In the genomic region with DNA sequence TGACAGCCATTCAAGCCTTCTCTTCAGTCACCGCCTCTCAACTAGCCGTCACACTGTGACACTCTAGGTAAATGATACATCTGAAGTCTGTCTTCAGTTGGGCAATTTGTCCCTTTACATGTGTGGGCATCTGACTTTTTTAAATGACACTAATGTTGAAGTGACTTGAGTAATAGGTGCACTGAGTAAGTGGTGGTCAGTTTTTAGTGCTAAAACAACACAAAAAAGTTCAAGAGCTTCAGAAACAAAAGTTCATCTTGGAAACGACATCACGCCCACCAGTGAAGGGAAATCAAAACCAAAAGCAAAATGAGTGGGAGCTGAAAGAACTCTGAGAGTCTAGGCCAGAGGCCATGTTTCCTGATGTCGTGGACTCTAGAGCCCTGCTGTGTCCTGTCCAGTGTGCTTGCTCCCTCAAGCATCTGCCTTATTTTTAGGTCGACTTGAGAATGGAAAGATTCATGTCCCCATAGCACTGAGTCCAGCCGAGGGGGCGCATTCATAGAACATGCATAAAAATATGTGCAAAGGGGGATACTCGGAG, we compare ENCODE assay signal across 23 mouse cellular contexts. TPM values are rescaled to one million over a fixed set of nuclear protein-coding genes. Genes with fewer than 3 reads are reported as not detected.
DNase-seq lines count a peak whose midpoint lies in the region; ATAC-seq and TF ChIP-seq lines count a peak whose summit lies in the region.
"Had no signal": no experiment of that assay in that cellular context is flagged by ENCODE, and none has a peak within 500 bp of the region (broad histone marks: within the 10 kb centered on the region; RNA-seq: fewer than 3 reads in every experiment).

No protein-coding gene starts in this region.

- H3K27ac ChIP-seq in kidney, adult 2 months (ENCODE audit: insufficient read depth, low read depth, low read length), result peak overlapping the region; percentile 58; the same call in 1 of the 2 replicates
- H3K27ac ChIP-seq in kidney, embryonic 14.5 days (ENCODE audit: low read depth, low read length), result no peak overlapping the region
- 0 out of 2 replicates have a peak overlapping the region, but pooled peaks have one; percentile 26 for H3K27ac ChIP-seq in lung, postnatal 0 days (ENCODE audit: low read length)
- H3K27ac ChIP-seq: embryonic facial prominence, embryonic 12.5 days; forebrain, embryonic 13.5 days; liver, embryonic 13.5 days; macrophage; midbrain, embryonic 10.5 days had no signal

- no peaks in the 10 kb centered on the region for H3K27me3 ChIP-seq in kidney, adult 2 months (replicated peaks; ENCODE audit: control insufficient read depth, insufficient read depth, low read length)
- H3K27me3 ChIP-seq in kidney, embryonic 14.5 days (ENCODE audit: control insufficient read depth, insufficient read depth, low read length), result no peaks in the 10 kb centered on the region
- no peaks in the 10 kb centered on the region for H3K27me3 ChIP-seq in lung, postnatal 0 days (replicated peaks; ENCODE audit: insufficient read depth, low read length)
- H3K27me3 ChIP-seq: embryonic facial prominence, embryonic 12.5 days; forebrain, embryonic 13.5 days; liver, embryonic 13.5 days had no signal

- no peak for TF ChIP-seq EP300 in lung, postnatal 0 days (IDR thresholded peaks at IDR 0.05)

- H3K4me3 ChIP-seq in kidney, adult 2 months (ENCODE audit: insufficient read depth, low read depth, low read length), result no peak overlapping the region
- H3K4me3 ChIP-seq in kidney, embryonic 14.5 days (ENCODE audit: low read length), result no peak overlapping the region
- no peak overlapping the region for H3K4me3 ChIP-seq in lung, postnatal 0 days (ENCODE audit: low read depth, low read length)
- H3K4me3 ChIP-seq: embryonic facial prominence, embryonic 12.5 days; erythroblast, embryonic 14.5 days; forebrain, embryonic 13.5 days; liver, embryonic 13.5 days; midbrain, embryonic 10.5 days had no signal

- H3K4me2 ChIP-seq in kidney, embryonic 14.5 days (replicated peaks; ENCODE audit: low read depth, low read length), result no peak overlapping the region
- no peak overlapping the region for H3K4me2 ChIP-seq in lung, postnatal 0 days (replicated peaks; ENCODE audit: low read depth, low read length)
- H3K4me2 ChIP-seq: embryonic facial prominence, embryonic 12.5 days; forebrain, embryonic 13.5 days; liver, embryonic 13.5 days; lung, embryonic 14.5 days had no signal

- H3K9me3 ChIP-seq in kidney, embryonic 14.5 days (ENCODE audit: control insufficient read depth, low read length), result no peaks in the 10 kb centered on the region
- H3K9me3 ChIP-seq in lung, postnatal 0 days (ENCODE audit: low read length), result no peaks in the 10 kb centered on the region
- H3K9me3 ChIP-seq: embryonic facial prominence, embryonic 12.5 days; forebrain, embryonic 13.5 days; liver, embryonic 13.5 days; midbrain, embryonic 10.5 days had no signal

- ATAC-seq in kidney, embryonic 14.5 days (ENCODE audit: low FRiP score, low TSS enrichment), result no peak
- no peak for ATAC-seq in lung, postnatal 0 days
- peak; percentile 53 for ATAC-seq in inflammation-experienced regulatory T-cells, adult 6 months
- ATAC-seq: forebrain, embryonic 13.5 days; hindbrain, embryonic 16.5 days had no signal

- no peak overlapping the region for H3K9ac ChIP-seq in kidney, embryonic 14.5 days (ENCODE audit: low read depth, low read length)
- H3K9ac ChIP-seq in lung, postnatal 0 days (replicated peaks; ENCODE audit: low read depth), result no peak overlapping the region
- H3K9ac ChIP-seq: embryonic facial prominence, embryonic 12.5 days; forebrain, embryonic 13.5 days; liver, embryonic 13.5 days; lung, embryonic 14.5 days had no signal

- TF ChIP-seq POLR2A in kidney, adult 2 months (IDR thresholded peaks at IDR 0.05; ENCODE audit: low read depth, low read length), result no peak

- DNase-seq in heart, adult 11 months, result peak; percentile 93
- no peak for DNase-seq in heart, postnatal 14 days
- peak; percentile 55 for DNase-seq in kidney, adult 2 months
- DNase-seq in lung, postnatal 0 days (ENCODE audit: low spot score), result no peak
- no peak for DNase-seq in lung, postnatal 10 days
- no peak for DNase-seq in embryo, embryonic 11 days
- DNase-seq: cerebellum, adult 9-11 months; gastrocnemius, postnatal 25 days; layer of hippocampus, adult 9-11 months; liver, embryonic 13.5 days; lung, embryonic 14.5 days; retina, postnatal 1 day; thymus, adult 2 months had no signal

- peaks cover 22% of the 10 kb centered on the region for H3K36me3 ChIP-seq in kidney, adult 2 months (ENCODE audit: control insufficient read depth, insufficient read depth, low read length)
- H3K36me3 ChIP-seq in kidney, embryonic 14.5 days (ENCODE audit: control insufficient read depth, insufficient read depth, low read length), result peaks cover 52% of the 10 kb centered on the region
- peaks cover 23% of the 10 kb centered on the region; the same call in 1 of the 2 replicates for H3K36me3 ChIP-seq in lung, postnatal 0 days (ENCODE audit: insufficient read depth, low read length)
- H3K36me3 ChIP-seq: liver, embryonic 13.5 days had no signal

- TF ChIP-seq CTCF in kidney, adult 2 months (conservative IDR thresholded peaks at IDR 0.05; ENCODE audit: insufficient read depth, insufficient read length, low read depth, low read length), result no peak
- no peak for TF ChIP-seq CTCF in lung, postnatal 0 days (IDR thresholded peaks at IDR 0.05)

- intact Hi-C loops in heart, postnatal 14 days (cut with DNase I), result loop anchor here (5.0 kb wide), 2 partner anchors 84 to 264 kb away; no protein-coding TSS in a partner anchor

- WGBS in kidney, adult 2 months, result 53% methylated on average over 9 of the region's 9 CpGs
- WGBS in kidney, embryonic 14.5 days, result 71% methylated on average over 9 of the region's 9 CpGs
- 79% methylated on average over 9 of the region's 9 CpGs for WGBS in lung, postnatal 0 days

- H3K4me1 ChIP-seq in kidney, adult 2 months (ENCODE audit: control insufficient read depth, insufficient read depth, low read length), result no peaks in the 10 kb centered on the region; the same call in none of the 2 replicates
- H3K4me1 ChIP-seq in kidney, embryonic 14.5 days (ENCODE audit: control insufficient read depth, insufficient read depth, low read length), result no peaks in the 10 kb centered on the region
- 0 out of 2 replicates have a peak, but pooled peaks cover 3% of the 10 kb centered on the region for H3K4me1 ChIP-seq in lung, postnatal 0 days (ENCODE audit: insufficient read depth, low read depth, low read length)
- H3K4me1 ChIP-seq: embryonic facial prominence, embryonic 12.5 days; forebrain, embryonic 13.5 days; liver, embryonic 13.5 days; midbrain, embryonic 10.5 days had no signal

RNA-seq across cellular contexts. Expression of a gene that starts 16.0 kb away (rescaled TPM):
- total RNA-seq in heart, postnatal 14 days (2021), result 10 to 100 TPM; 17.3 to 18.9 TPM
- polyA plus RNA-seq in kidney, adult 2 months (2012; rRNA removed), result 8.0 and 9.2 TPM in 2 replicates
- 36.5 and 38.8 TPM in 2 replicates for polyA plus RNA-seq in kidney, embryonic 14.5 days (2014; fragmentation: Nextera tagmentation; extraction: Ambion mirVana)
- 21.3 and 21.7 TPM in 2 replicates for polyA plus RNA-seq in lung, postnatal 0 days (2015; fragmentation: Nextera tagmentation; extraction: Ambion mirVana)
- polyA plus RNA-seq in inflammation-experienced regulatory T-cells, adult 6 months (2017; shearing (Covaris generic)), result 10 to 100 TPM; 22.7 to 25.9 (median 24.1) TPM

RNA-seq across cellular contexts. Expression of a gene that starts 34.4 kb away (rescaled TPM):
- total RNA-seq in heart, postnatal 14 days (2021), result under 1 TPM; 0.38 to 0.54 TPM
- 0.77 and 1.3 TPM in 2 replicates for polyA plus RNA-seq in kidney, adult 2 months (2012; rRNA removed)
- polyA plus RNA-seq in kidney, embryonic 14.5 days (2014; fragmentation: Nextera tagmentation; extraction: Ambion mirVana), result 8.0 and 8.5 TPM in 2 replicates
- 0.53 and 0.76 TPM in 2 replicates for polyA plus RNA-seq in lung, postnatal 0 days (2015; fragmentation: Nextera tagmentation; extraction: Ambion mirVana)
- polyA plus RNA-seq in inflammation-experienced regulatory T-cells, adult 6 months (2017; shearing (Covaris generic)), result 1 to 10 TPM in 1 of 3 experiments, under 1 TPM in 1, not detected in 1; 0.55 to 1.1 TPM
- total RNA-seq: hematopoietic stem cell, adult 5-6 weeks; monocyte, adult 5-6 weeks had no signal

Comparison
In these comparisons a context has a peak if more than half of its experiments do, and no peak if none do; other contexts are left out.
1. DNase-seq: peak in heart, adult 11 months (single experiment) and kidney, adult 2 months (single experiment); none in heart, postnatal 14 days (0 of 2), lung, postnatal 0 days (single experiment), lung, postnatal 10 days (single experiment) and embryo, embryonic 11 days (single experiment).